Mouse (Mus musculus): ENCODE measurements at regions not wholly inside any gene's neighbourhood (a gene's known extent, or its start where the extent isn't known, plus 50 kb on each side); places are given as distances from the start of the nearest gene placed in this dataset.

- no peak for TF ChIP-seq POLR2A (IDR thresholded peaks at IDR 0.05; ENCODE audit: borderline replicate concordance, extremely low read depth, low read depth, low read length)
- no peak for TF ChIP-seq CTCF (IDR thresholded peaks at IDR 0.05; ENCODE audit: insufficient read depth, low read length)
Measured at GRCm38 (mm10) chr10:60925644-60926043, 94.3 kb upstream of the Unc5b start.

Measured in lung, adult 2 months (tissue).